Mouse (Mus musculus): ENCODE measurements at regions not wholly inside any gene's neighbourhood (a gene's known extent, or its start where the extent isn't known, plus 50 kb on each side); places are given as distances from the start of the nearest gene placed in this dataset.

DNA sequence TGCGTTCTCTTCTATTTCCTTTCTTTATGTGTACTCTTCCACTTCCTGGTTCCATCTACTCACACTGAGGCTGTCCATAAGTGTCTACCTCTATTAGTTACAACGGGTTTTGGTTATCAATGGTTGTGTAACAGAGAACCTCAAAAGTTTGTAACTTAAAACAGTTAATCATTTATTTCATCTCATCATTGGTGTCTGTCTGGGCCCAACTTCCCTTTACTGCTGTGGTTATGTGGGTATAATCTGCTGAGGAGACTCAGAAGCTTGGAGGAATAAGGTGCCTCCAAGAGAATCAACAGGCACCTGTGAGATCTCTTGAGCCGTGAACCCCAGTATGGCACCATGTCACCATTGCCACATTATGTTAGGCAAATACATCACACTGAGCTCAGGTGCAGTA, 962.2 kb upstream of the Lrrc6 start:
- no peak for DNase-seq

DNA sequence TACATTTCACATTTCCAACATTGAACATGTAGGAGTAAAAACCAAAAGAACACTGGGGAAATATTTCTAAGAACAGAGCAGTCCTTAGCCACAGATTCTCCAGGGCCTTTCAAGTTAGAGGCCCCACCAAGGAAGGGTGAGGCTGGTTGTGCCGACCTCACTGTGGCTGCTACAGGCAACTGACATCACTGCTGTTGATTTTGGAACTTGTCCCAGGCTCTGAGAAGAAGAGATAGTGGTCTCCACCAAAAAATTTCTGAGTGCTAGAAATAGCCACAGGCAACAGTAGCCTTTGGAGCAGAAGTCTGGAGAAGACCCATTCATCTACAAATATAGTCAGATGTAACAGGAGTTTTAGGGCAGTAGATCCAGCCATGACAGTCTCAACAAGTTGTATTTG, 959.7 kb upstream of the Lrrc6 start:
- DNase-seq: no peak

DNA sequence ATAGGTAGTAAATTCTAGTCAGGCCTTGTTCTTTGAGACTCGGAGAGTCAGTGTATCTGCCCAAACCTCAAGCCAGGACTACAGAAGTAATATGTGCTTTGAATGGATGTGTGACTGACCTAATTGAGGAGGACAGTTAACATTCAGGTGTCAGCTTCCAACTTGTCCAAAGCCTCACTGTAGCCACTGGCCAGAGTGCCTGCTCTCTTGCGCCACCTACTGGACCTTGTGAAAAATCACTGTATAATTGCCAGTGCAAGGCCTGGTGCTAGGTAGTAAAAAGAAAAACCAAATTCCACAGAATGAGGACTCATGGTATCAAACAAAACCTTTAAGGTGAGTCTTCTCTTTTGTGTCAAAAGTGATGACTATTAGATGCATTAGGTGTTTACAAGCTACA, 933.6 kb upstream of the Lrrc6 start:
- peak; percentile 43 to 80 for DNase-seq

DNA sequence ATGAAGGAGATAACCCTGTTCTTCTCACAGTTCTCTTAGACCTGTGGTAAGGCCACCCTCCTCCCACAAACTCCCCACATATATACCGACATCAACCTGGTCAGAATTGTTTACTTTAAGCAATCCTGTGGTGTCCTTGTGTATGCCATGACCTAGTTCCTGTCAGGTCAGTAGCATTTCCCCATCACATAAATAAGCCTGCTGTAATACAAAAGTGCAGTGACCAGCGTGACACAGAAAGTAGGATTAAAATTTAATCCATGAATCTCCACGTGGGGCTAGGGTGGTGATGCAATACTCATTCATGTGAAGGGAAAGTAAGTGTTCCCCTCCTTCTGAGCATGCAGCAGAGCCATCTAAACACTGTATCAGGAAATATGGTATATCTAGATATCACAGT, 923.2 kb upstream of the Lrrc6 start:
- DNase-seq: peak; percentile 13 to 25

DNA sequence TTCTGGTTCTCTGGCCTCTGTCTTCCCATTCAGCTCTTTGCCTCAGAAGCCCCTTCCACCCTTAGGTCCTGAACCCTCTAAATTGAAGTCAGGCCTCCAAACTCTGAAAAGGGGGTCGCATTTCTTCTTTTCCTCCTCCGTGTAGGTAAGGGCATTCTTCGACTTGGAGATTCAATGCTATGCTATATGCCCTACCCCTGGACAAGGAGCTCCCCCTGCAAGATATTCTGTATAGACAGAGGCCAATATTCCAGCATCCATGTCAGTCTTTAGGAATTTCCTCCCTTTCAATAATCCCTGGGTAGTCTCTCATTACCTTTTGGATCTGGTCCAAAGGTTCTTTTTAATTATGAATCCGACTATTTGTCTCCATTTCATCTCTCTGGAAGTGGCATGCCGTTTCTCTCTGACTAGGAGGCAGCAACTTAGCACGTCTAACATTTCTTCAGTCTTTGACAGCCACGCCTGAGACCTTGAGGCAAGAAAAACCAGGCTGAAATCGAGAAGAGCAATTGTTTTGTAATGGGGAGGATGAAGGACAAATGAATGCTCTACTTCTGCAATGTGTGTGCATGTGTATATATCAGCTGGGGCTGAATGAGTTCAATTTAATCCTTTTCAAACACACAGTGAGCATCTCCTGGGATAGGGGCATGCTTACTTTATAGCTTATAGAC, 921.7 kb upstream of the Lrrc6 start:
- DNase-seq: no peak

DNA sequence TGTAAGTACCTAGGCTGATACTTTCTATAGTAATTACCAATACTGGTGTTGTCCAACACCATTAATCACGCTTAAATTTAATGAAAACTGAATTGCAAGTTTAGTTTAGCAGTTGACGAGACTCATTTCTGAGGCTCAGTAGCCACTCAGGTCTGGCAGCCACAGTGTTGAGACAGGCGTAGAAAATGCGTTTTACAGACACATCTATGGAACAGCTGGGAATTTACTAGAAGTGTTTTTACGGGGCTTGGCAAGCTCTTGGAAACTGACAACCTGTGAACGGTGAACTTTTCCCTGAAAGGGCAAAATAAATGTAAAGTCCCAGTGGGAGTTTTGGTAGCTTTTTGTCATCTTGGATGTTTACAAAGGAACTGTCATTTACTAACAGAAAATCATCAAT, 920.1 kb upstream of the Lrrc6 start:
- no peak for DNase-seq

DNA sequence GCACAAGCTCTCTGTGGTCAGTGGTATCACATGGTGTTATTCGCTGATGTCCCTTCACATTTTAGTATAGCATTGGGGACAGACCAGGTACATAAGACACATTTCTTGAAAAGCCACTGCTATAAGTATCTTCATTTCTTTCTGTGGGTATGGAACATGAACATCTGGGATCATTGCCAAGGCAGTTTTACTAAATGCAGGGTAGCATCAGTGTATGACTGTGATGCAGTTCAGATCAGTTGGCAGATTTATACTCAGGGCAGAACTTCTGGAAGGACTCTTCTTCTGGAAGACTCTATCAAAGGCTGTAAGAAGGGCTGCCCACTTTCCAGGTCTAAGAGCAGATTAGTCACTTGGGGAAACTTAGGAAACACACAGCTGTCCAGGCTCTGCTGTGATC, 919.0 kb upstream of the Lrrc6 start:
- DNase-seq: no peak

DNA sequence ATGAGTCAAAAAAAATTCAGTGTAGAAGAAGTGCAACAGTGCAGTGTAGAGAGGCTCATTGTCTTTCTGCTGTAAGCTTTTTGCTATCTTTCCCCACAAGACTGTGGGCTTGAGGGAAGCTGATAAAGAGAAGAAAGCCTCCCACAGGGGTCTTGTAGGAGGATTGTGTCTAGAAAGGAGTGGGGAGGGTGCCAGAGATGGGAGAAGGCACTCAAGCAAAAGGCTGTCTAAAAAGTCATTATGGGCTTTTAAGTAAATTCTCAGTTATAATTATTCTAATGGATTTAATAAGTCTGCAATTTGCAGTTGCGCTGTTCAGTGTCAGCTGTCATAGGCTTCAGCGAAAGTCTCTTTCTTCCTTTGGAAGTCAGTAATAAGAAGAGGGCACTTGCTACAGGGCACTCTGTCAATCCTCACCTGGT, 917.0 kb upstream of the Lrrc6 start:
- DNase-seq: no peak

DNA sequence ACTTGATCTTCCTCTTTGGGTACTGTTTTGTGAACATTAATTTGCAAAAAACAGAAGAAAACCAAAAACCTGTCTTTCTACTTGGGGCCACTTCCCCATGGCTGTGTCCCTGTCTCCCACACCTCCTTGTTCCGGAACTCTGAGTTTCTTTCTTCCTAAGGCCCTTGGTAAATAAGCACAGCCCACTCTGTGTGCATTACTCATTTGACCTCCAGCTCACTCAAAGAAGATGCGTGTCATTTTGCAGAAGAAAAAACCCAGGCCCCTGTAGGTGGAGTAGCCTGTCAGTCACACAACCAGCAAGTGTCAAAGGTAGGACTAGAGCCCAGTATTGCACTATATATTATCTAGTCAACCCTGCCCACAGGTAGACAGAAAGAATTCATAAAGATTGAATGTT, 915.1 kb upstream of the Lrrc6 start:
- no peak for DNase-seq

DNA sequence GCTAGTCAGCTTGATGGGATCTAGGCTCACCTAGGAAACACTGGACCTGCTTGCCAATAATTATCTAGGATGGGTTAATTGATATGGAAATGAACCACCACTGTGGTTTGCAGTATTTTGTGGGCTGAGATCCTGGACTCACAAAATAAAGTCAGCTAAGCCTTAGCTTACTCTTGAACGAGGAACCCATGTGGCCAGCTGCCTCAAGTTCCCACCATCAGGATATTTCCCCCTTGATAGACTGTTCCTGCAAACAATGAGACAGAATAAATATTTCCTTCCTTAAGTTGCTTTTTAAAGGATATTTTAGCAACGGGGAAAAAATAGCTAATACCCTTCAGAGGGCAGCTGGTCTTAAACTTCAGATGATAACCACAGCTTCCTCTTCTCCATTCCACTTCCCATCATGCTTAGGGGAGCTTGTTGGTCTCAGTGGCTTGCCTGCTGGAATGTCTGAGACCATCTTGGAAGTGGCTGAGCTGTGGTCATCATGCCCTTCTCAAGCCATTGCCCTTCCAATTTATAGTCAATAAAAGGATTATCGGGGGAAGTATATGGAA, 913.7 kb upstream of the Lrrc6 start:
- no peak for DNase-seq

DNA sequence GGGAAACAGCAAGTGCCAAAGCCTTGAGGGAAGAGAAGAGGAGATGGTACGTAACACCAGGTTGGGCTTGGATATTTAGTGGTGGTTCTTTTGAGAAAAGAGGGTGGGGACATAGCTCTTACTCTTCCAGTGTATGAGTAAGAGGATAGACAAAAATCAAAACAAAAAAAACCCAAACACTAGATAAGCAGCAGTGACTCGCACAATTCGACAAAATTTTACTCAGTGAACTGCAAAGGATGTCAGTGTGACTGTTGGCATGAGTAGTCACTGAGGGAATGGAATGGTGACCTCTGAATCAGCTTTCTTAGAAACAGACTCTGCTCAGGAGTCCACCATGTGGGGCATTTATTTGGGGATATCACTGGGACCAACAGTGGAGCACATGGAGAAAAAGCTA, 912.9 kb upstream of the Lrrc6 start:
- DNase-seq: no peak

DNA sequence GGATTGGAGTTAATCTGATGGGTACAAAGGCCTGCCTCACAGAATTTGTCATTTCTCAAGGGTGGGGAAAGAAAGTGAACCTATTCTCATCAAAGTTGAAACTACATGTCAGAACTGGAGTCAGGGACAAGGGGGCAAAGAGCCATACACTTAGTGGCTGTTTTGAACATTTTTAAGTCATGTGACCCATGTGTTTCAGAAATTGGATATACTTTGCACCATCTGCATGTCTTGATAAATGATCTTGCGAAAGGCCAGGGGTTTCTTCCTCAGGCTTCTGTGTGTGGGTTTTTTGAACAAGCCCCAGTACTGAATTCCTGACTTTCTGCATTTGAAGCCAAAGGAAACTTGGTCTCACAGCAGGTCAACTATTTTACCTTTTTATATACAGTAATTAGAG, 911.7 kb upstream of the Lrrc6 start:
- no peak for DNase-seq

DNA sequence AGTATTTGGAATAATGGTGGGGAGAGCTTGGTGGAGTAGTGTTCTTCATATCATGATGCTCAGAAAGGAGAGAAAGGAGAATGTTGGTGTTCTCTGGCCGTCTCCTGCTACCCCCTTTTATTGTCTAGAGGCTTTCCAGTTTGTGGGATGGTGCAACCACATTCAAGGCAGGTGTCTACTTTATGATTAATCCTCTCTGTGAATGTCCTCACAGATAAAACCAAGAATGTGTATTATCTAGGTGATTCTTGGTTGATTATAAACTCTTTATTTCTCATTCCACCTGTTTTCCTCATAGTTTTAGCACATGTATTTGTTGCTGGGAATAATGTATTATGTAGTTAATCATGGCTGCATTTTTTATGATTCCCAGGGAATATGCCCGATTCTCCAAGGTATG, 910.9 kb upstream of the Lrrc6 start:
- DNase-seq: no peak

DNA sequence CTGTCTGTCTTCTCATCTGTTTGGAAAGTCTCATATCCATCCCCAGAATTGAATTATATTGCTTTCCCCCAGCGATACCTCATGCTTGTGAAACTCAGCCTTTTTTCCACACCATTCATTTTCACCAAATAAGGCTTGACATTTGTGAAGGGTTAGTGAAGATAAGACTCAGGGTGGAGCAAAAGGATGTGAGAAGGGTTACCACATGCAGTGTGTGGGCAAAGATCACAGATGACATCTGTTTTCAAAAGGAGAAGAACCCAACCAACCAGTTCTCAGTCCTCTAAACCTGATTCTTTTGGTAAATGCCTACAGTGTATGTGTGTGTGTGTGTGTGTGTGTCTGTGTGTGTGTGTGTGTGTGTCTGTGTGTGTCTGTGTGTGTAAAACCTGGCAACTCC, 909.3 kb upstream of the Lrrc6 start:
- DNase-seq: no peak

DNA sequence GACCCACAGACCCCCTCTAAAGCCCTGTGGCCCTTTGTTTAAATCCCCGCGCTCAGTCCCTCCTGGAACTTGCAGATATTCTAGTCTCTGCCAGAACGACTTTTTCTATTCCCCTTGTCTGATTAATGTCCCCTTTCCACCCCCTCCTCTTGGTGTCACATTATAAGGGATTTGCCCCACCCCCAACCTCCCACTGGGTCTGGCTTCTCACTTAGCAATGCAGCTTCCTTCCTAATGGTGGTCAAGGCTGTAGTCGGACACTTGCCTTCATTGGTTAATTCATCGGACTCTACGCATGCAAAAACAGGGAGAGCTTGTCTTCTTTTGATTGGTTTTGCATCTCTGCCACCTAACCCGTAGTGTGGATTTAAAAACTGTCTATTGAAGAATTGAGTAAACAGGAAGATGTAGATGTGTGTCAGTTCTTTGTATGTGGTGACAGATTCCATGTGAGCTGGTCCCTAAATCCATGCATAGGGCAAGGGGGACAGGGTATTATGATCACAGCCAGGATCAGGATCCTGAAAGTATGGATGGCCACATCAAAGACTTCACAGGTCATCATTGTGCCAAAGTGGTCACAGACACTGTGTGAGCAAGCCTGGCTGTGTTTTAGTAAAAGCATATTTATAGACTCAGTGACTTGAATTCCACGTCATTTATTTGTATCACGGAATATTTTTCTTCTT, 908.3 kb upstream of the Lrrc6 start:
- DNase-seq: no peak

DNA sequence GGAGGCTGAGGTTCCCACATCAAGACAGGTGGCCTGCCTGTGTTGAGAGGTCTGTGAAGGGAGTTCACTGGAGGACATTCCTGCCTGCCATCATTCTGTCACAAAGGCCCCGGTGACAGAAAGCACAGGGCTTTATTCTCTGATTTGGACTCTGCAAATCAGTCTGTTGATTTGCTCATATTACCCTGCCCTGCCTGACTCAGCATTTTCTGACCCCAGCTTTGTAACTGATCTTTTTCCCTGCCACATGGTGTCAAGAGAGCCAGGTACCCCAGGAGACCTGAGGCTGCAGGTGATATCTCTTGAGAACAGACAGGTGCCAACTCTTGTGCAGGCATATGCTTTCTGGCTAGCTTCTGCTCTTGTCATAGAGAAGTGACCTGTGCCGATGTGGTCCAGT, 906.5 kb upstream of the Lrrc6 start:
- no peak for DNase-seq

DNA sequence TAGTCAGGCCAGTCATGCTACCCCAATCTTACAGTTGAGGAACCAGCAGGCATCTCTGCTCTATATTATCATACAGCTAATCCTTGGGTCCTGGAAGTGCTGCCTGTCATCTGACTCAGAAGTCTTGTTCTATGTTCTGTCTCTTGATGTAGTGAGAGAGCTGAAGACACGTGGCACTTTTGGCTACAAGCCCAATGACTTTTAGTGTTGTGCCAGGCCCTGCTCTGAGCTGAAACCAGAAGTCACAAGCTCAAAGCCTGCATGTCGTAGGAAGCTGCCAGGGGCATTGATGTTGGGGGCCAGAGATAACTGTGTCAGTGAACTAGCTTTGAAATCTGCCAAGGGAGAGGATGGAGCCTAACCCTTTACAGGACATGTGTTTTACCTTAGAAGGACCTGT, 904.8 kb upstream of the Lrrc6 start:
- DNase-seq: peak; percentile 22 to 29

DNA sequence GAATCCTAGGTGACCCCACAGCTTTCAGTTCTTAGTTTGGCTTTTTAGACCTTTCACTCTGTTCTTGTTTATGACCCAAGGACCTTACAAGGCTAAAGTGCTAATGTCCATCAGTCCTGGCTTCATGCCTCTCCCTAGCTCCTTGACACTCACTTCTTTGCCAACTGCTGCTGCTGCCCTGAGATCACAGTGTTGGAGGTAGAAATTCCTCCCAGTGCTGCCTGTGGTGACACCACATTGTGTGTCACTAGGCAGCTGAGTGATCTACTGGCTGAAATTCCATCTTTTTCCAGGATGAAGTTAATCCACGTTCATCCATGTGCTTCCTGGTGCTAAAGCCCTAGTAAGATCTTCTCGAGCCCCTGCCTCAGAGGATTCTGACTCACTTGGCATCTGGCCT, 904.3 kb upstream of the Lrrc6 start:
- no peak for DNase-seq

DNA sequence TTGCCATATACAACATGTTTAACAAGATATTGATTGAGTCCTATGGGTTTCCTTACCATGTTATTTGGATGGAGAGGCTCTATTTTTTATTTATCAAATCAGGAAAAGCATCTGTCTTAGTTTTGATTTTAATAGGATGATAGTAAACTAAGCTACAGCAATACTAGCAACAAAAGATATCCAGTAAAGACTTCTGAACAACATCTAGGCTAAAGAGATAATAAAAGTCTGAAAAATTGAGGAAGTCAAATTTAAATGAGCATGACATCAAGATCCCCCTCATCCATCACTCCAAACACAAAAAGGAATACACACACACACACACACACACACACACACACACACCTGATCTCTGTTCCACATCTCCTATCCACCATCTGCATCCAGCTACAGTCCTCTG, 901.6 kb upstream of the Lrrc6 start:
- DNase-seq: no peak

DNA sequence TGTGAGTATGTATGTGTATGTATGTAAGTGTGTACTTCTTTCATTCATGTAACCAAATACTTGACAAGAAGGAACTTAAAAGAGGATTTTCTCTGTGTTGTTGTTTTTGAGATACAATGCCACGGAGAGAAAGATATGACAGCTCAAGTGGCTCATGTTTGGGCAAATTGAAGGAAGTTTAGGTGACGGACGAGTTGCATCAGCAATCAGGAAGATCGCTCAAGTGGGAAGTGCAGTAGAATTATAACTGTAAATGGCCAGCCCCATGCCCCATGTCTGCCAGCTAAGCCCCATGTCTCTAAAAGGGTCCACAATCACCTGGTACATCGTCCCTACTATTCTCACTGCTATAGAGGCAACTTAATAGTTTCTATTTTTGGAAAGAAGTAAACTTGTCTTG, 896.6 kb upstream of the Lrrc6 start:
- DNase-seq: no peak

DNA sequence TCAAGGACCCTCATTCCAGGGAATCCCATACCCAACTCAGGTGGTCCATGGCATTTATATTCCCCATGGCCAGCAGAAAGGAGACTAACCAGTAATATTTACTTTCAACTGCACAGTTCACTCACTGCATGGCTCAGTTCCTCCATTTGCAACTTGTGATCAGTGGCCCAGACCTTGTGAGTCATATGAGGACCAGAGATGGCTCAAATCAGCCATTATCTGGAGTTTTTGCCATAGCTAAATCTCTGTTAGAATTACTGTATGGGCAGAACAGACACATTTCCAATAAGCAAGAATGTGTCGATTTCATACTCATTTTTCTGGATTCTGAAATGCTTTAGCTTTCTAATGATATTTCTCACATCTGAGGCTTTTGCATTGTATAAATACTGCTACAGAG, 894.4 kb upstream of the Lrrc6 start:
- no peak for DNase-seq

DNA sequence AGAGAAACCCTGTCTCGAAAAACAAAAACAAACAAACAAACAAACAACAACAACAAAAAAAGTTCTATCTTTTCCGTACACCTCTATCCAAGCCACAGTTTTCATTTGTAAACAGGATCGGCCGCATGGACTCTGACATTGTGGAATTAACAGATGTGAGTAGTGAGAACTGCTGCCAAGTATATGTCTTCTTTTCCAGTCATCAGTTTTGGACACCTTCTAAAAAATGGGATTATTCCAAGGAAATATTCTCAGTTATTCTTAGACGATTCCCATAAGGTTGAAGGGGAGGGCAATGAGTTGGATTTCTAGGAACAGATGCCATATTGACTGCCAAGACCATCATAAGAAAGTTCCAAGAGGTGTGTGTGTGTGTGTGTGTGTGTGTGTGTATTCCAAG, 891.2 kb upstream of the Lrrc6 start:
- DNase-seq: no peak

DNA sequence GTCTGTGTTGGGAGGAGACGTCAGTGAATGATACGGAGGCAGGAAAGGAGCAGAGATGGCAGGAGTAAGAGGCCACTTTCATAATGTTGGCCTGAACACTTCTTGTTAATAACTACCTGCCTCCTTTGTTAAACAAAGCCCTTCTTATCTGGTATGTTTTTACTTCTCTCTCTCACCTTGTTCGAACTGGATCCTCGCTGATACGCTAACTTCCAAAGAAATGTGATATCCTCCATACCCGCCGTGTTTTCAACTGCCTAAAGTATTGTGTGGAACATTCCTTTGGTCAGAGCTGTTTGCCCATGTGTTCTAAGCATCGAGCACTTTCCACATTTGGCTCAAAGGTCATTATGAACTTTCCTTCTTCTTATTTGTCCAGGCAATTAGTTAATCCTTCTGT, 887.8 kb upstream of the Lrrc6 start:
- no peak for DNase-seq

DNA sequence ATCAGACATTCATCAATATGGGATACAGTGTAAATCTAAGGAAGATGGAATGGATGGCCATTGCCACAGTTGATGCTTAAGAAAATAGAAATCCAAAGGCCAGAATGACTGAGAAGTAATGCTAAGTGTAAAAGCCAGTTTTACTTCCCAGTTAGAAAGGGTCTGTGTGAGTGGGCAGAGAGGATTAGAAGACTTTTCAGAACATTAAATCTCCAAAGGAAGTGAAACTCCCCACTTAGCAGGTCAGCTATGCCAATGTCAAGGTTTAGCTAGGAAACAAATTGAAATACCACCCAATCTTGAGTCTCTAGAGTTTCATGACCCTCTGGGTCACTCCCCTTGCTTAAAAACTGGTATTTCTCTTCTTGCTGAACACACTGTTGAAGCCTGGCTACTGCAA, 886.2 kb upstream of the Lrrc6 start:
- DNase-seq: no peak

DNA sequence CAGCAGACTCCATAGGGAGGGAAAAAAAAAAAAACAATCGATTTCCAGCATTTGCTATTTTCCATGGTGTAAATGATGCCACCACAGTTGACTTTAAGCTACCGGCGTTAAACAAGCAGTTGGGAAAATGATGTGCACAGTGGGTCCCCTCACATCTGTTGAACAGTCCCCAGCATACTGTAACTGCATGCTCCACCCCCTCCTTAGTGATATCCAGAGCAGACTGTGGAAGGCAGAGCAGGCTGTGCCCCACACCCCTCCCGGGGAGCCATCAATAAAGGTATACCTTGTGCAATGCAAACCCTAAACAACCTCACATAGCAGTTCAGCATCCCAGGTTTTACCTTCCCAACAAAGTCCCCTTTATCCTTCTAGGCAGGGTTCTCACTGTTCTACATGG, 872.9 kb upstream of the Lrrc6 start:
- DNase-seq: no peak
